Mouse (Mus musculus): ENCODE results near the gene 4930558C23Rik.
"Not testable (repeated sequence)": the region's sequence is repeated elsewhere in the genome, so short reads cannot be mapped to it uniquely, and the experiment has no call there.

The 4930558C23Rik gene

GRCm38 (mm10) chr3:95370101-95370500 lies 32.5 kb downstream of the 4930558C23Rik start:
- DNase-seq, result no peak

- DNase-seq, result not testable (repeated sequence)
Observed at GRCm38 (mm10) chr3:95360276-95360675, 42.4 kb downstream of the 4930558C23Rik start.

GRCm38 (mm10) chr3:95357746-95358145 lies 44.9 kb downstream of the 4930558C23Rik start:
- DNase-seq, result no peak

- DNase-seq, result peak; percentile 96
Observed at GRCm38 (mm10) chr3:95356701-95357449, 45.8 kb downstream of the 4930558C23Rik start, which contains the start of gene Setdb1. Setdb1 (minus strand) TSS chr3:95357202.

GRCm38 (mm10) chr3:95355911-95356544 lies 46.6 kb downstream of the 4930558C23Rik start:
- DNase-seq, result not testable (repeated sequence)

GRCm38 (mm10) chr3:95349491-95349890 lies 53.1 kb downstream of the 4930558C23Rik start:
- DNase-seq, result peak; percentile 50

GRCm38 (mm10) chr3:95348343-95348742 lies 54.3 kb downstream of the 4930558C23Rik start:
- DNase-seq, result not testable (repeated sequence)

- no peak for DNase-seq
Observed at GRCm38 (mm10) chr3:95346454-95346853, 56.2 kb downstream of the 4930558C23Rik start.

- not testable (repeated sequence) for DNase-seq
Observed at GRCm38 (mm10) chr3:95343356-95344000, 59.2 kb downstream of the 4930558C23Rik start.

GRCm38 (mm10) chr3:95338251-95338650 lies 64.4 kb downstream of the 4930558C23Rik start:
- no peak for DNase-seq

- DNase-seq, result no peak
Observed at GRCm38 (mm10) chr3:95337345-95337744, 65.3 kb downstream of the 4930558C23Rik start.
